Mouse (Mus musculus): ENCODE measurements around the gene Gk5.
"Not testable (repeated sequence)": the region's sequence is repeated elsewhere in the genome, so short reads cannot be mapped to it uniquely, and the experiment has no call there.

Gk5 gene

GRCm38 (mm10) chr9:96143633-96144032 lies 24.5 kb downstream of the Gk5 start:
- DNase-seq (ENCODE audit: low read depth, low spot score), result no peak

DNA sequence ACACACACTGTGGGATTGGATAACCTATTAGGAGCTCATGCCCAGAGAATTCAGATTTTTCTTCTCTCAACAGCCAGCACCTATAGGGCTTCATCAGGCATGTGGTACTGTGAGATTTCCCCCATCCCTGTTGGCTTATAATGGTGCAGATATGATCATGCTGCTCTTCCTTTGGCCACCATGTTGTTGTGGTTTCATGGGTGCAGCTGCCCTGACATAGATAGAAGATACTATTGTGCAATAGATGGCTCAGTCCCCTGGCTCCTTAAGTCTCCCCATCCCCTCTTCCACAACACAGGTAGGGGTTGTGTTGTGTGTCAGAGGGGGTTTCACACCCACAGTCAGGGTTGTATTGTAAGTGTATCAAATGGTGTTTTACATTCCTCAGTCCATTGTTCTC lies 25.7 kb downstream of the Gk5 start:
- DNase-seq (ENCODE audit: low read depth, low spot score), result no peak

- no peak for DNase-seq (ENCODE audit: low read depth, low spot score)
Measured at GRCm38 (mm10) chr9:96152801-96153200, 33.6 kb downstream of the Gk5 start.

- DNase-seq (ENCODE audit: low read depth, low spot score), result no peak
Measured at GRCm38 (mm10) chr9:96158431-96158830, 39.3 kb downstream of the Gk5 start.

GRCm38 (mm10) chr9:96159047-96159446 lies 39.9 kb downstream of the Gk5 start:
- no peak for DNase-seq (ENCODE audit: low read depth, low spot score)

- DNase-seq (ENCODE audit: low read depth, low spot score), result no peak
Measured at GRCm38 (mm10) chr9:96160767-96161166, 41.6 kb downstream of the Gk5 start.

DNA sequence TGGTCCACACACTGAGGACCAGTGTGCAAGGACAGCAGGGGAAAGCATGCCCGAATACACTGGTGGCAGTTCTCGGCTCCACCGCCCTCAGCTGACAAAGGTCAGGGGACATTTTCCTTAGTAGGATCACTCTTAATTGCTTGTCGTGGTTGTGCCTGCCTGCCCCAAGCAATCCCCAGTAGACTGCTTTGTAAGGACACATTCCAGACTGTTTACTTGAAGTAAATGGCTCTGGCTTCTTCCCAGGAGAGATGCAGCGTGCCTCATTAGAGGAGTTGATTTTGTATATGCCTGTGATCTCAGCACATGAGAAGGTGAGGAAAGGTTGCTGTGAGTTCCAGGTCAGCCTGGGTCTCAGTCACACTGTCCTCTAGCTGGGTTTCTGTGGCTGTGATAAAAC lies 43.3 kb downstream of the Gk5 start:
- DNase-seq (ENCODE audit: low read depth, low spot score), result no peak

DNA sequence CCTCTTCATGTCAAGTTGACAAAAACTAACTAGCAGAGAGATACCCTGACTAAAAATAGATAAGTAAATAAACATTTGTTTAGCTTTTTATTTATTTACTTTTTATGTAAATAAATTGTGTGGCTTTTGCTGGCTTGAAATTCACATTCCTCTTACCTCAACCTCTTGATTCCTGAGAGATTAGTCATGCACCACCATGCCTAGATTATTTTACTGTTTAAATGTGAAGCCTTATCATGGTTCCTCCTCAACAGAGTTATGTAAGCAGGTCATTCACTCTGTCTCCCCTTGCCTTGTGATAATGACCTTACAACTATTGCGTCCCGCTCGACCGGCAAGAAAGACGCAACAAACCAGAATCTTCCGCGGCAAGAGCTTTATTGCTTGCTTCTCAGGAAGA lies 44.3 kb downstream of the Gk5 start:
- DNase-seq (ENCODE audit: low read depth, low spot score), result no peak

DNA sequence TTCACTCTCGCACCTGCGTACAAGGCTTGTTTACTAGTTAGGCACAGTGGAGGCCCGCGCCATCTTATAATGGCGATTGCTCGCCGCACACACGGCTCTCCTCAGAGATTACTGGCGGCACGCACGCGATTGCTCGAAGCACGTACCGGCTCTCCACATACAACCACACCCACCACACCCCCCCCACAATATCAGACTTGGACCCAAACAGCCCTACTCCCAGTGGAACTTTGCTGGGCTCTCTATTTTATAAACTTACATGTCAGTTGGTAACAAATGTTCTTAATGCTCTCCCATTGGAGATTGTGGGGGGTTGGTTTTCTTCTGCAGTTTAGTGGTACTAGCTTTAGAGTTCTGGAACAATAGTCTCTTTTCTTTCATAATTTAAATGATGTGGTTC lies 44.8 kb downstream of the Gk5 start:
- not testable (repeated sequence) for DNase-seq (ENCODE audit: low read depth, low spot score)

DNA sequence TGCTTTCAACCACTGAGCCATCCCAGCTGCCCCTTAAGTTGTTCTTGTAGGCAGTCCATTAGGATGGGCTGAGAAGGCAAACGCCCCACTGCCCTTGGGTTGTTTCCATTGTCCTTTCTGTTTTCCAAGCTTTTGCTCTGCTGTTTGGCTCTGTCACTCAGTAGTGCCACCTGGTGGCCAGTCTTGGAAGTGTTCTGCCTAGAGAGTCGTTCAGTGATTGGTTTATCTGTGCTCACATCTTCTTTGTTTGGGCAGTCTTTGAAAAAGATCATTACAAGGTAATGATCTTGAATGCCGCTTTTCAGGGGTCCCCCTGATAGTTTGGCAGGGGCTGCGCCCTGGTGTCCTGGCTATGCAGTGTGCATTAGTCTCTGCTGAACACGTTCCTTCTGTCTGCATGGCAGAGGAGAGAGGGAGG lies 48.0 kb downstream of the Gk5 start:
- peak; percentile 81 for DNase-seq (ENCODE audit: low read depth, low spot score)

- peak; percentile 26 for DNase-seq (ENCODE audit: low read depth, low spot score)
Measured at GRCm38 (mm10) chr9:96170600-96170999, 51.4 kb downstream of the Gk5 start.

DNA sequence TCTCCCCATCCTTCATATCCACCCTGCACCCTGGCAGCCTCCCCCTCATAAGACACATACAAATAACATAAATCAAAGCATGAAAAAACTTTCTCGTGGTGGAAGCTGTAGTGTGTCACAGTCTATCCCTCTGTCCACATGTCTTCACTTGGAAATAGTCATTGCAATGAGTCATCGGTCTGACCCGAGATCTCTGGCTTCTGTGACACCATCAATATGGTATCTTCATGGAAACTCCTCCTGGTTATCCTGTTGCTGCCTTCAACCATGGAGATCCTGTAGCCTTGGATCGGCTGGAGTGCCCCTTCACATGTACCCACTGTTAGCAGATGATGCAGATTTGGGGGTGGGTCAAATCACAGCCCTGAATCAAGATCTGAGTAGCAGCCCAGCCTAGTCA lies 65.7 kb downstream of the Gk5 start:
- DNase-seq (ENCODE audit: low read depth, low spot score), result no peak

GRCm38 (mm10) chr9:96186701-96187100 lies 67.5 kb downstream of the Gk5 start:
- no peak for DNase-seq (ENCODE audit: low read depth, low spot score)

GRCm38 (mm10) chr9:96195885-96196622 lies 76.9 kb downstream of the Gk5 start, which contains the start of gene Tfdp2:
Gene Tfdp2, plus strand, starts transcription at chr9:96196275.
- peak; percentile 89 for DNase-seq (ENCODE audit: low read depth, low spot score)

DNA sequence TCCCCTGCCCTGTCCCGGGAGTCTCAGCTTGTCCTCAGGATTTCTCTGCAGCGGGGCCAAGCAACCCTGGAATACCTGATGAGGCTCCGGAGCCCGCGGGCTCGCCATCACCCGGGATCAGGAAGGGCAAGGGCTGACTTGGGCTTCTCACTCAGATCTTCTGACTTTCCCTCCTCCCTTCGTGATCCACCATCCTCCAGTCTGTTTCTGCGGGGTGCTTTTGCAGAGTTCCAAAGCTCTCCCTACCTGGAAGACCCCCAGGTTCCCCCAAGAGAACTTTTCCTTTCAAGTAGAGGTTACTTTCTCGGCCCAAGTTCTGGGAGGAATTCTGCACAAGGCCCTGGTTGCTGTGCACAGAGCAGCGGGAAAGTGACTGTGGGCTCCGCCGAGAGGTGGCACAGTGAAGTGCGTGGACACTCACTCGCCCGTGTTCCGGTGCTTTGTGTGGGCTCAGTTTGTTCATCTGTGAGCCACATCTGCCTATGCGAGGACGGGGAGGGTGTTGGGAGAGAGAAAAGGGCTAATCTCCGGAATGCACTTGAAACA lies 77.5 kb downstream of the Gk5 start:
- peak; percentile 56 for DNase-seq (ENCODE audit: low read depth, low spot score)

- no peak for DNase-seq (ENCODE audit: low read depth, low spot score)
Measured at GRCm38 (mm10) chr9:96197806-96198205, 78.6 kb downstream of the Gk5 start.

GRCm38 (mm10) chr9:96203663-96204062 lies 84.5 kb downstream of the Gk5 start:
- DNase-seq (ENCODE audit: low read depth, low spot score), result no peak

DNA sequence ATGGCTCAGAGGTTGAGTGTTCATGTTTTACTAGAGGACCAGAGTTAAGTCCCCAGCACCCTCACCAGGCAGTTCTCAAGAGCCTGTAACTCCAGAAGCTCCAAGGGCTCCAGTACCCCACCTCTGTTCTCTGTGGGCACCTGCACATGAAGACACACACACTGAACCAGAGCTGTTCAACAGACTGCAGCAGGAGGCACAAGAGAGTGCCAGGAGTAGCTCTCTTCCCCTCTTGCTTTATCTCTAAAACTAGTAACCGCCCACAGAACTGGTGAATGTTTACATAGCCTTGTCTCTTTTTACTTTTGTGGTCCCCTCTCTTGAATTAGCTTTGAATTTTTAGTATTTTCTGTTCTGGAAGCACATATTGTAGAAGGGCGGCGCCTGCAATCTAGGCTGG lies 88.3 kb downstream of the Gk5 start:
- no peak for DNase-seq (ENCODE audit: low read depth, low spot score)

GRCm38 (mm10) chr9:96213036-96213645 lies 94.0 kb downstream of the Gk5 start:
- no peak for DNase-seq (ENCODE audit: low read depth, low spot score)

GRCm38 (mm10) chr9:96214171-96214570 lies 95.0 kb downstream of the Gk5 start:
- DNase-seq (ENCODE audit: low read depth, low spot score), result no peak

GRCm38 (mm10) chr9:96217299-96217698 lies 98.1 kb downstream of the Gk5 start:
- no peak for DNase-seq (ENCODE audit: low read depth, low spot score)

DNA sequence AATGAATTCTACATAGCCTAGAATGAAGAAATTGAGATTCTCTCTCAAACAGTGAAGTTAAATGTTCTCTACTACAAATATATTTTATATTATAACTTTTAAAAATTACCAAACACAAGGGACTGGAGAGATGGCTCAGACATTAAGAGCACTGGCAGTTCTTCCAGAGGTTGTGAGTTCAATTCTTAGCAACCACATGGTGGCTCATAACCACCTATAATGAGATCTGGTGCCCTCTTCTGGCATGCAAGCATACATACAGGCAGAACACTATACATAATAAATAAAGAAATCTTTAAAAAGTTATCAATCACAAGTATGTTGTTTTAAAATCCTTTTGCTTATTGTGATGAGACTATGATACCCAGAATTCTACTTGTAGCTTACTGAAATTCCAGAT lies 98.6 kb downstream of the Gk5 start:
- DNase-seq (ENCODE audit: low read depth, low spot score), result no peak

GRCm38 (mm10) chr9:96219114-96219669 lies 100.0 kb downstream of the Gk5 start:
- no peak for DNase-seq (ENCODE audit: low read depth, low spot score)
